Mouse (Mus musculus): ENCODE data around the gene Nos3.

Gene Nos3

GRCm38 (mm10) chr5:24342966-24343365, 21.6 kb upstream of the Nos3 start:
- in situ Hi-C loops (cut with MboI; ENCODE audit: low pct_unique_long_range_greater_than_20kb in 1 of 2, low sequenced_read_pairs in 2 of 2, unreplicated experiment in 1 of 2): no loop called here

DNA sequence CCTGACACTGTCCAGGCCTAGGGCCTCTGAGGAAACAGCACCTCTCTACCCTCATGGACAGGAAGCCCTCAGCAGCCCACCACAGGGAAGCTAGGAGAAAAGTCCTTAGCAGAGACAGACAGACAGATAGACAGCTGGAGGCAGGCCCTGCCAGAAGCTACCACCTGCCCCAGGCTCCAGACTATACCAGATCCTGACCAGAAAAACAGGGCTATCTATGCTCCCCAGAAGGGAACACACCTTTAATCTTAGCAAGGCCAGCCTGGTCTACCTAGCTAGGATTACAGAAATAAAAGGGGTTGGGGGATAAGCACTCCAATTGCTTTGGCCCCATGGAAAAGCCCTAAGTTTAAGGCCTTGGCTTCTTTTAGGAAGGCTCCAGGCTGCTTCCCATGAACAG, 21.2 kb upstream of the Nos3 start:
- in situ Hi-C loops (cut with MboI; ENCODE audit: low pct_unique_long_range_greater_than_20kb in 1 of 2, low sequenced_read_pairs in 2 of 2, unreplicated experiment in 1 of 2): no loop called here

GRCm38 (mm10) chr5:24343977-24344436, 20.6 kb upstream of the Nos3 start:
- in situ Hi-C loops (cut with MboI; ENCODE audit: low pct_unique_long_range_greater_than_20kb in 1 of 2, low sequenced_read_pairs in 2 of 2, unreplicated experiment in 1 of 2): no loop called here

GRCm38 (mm10) chr5:24344477-24345051, 20.0 kb upstream of the Nos3 start:
- in situ Hi-C loops (cut with MboI; ENCODE audit: low pct_unique_long_range_greater_than_20kb in 1 of 2, low sequenced_read_pairs in 2 of 2, unreplicated experiment in 1 of 2): no loop called here

GRCm38 (mm10) chr5:24346313-24346712, 18.3 kb upstream of the Nos3 start:
- in situ Hi-C loops (cut with MboI; ENCODE audit: low pct_unique_long_range_greater_than_20kb in 1 of 2, low sequenced_read_pairs in 2 of 2, unreplicated experiment in 1 of 2): no loop called here

DNA sequence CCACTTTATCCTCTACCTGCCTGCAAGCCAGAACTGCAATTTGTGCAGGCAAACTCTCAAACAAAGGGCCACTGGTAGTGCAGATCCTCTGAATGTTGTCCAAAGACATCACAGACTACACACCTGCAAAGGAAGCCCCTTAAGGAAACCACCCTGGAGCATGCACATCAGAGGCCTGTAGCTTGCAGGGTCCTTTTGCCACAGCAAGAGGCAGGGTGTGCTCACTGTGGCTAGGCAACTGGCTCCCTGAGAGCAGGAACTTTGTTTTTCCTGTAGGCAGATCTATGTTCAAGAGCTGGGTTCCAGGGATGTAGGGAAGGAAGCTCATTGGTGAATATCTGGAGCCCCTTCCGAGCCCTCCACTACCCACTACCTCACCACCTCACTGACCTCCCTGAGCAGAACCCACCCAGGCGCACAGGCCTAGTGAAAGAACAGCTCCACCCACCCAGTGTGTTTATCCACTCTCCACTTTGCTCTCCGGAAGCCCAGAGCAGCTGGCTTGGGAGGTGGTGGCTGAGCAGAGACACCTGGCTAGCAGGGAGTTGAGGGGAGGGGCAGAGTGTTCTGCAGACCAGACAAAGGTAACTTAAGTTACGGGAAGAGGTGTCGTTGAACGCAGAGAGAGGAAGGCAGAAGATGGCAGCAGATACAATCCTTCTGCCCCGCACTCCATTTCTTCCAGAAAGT, 17.3 kb upstream of the Nos3 start:
- in situ Hi-C loops (cut with MboI; ENCODE audit: low pct_unique_long_range_greater_than_20kb in 1 of 2, low sequenced_read_pairs in 2 of 2, unreplicated experiment in 1 of 2): no loop called here

GRCm38 (mm10) chr5:24348128-24348527, 16.5 kb upstream of the Nos3 start:
- in situ Hi-C loops (cut with MboI; ENCODE audit: low pct_unique_long_range_greater_than_20kb in 1 of 2, low sequenced_read_pairs in 2 of 2, unreplicated experiment in 1 of 2): no loop called here

- in situ Hi-C loops (cut with MboI; ENCODE audit: low pct_unique_long_range_greater_than_20kb in 1 of 2, low sequenced_read_pairs in 2 of 2, unreplicated experiment in 1 of 2): no loop called here
These were observed 16.1 kb upstream of the Nos3 start for GRCm38 (mm10) chr5:24348546-24348945.

DNA sequence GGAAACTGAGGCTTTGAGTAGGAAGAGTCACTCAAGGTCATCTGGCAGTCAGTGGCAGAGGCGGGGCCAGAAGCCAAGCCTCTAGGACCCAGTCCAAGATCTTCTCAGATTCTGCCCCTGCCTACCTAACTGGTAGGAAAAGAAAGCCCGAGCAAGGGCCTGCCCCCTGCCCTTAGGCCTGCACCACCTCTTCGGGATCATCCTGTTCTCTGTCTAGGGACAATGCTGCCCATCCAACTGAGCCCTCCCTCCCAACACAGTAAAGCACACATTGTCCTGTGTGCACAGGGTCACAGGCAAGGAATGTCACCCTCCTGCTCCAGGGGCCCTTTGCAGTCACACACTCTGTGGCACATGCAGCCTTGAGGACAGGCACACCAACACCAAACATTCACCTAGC, 14.5 kb upstream of the Nos3 start:
- in situ Hi-C loops (cut with MboI; ENCODE audit: low pct_unique_long_range_greater_than_20kb in 1 of 2, low sequenced_read_pairs in 2 of 2, unreplicated experiment in 1 of 2): no loop called here

- in situ Hi-C loops (cut with MboI; ENCODE audit: low pct_unique_long_range_greater_than_20kb in 1 of 2, low sequenced_read_pairs in 2 of 2, unreplicated experiment in 1 of 2): no loop called here
These were observed 13.9 kb upstream of the Nos3 start for GRCm38 (mm10) chr5:24350531-24351250.

- in situ Hi-C loops (cut with MboI; ENCODE audit: low pct_unique_long_range_greater_than_20kb in 1 of 2, low sequenced_read_pairs in 2 of 2, unreplicated experiment in 1 of 2): no loop called here
These were observed 13.3 kb upstream of the Nos3 start, which contains the start of gene Kcnh2 for GRCm38 (mm10) chr5:24351278-24351677. Gene Kcnh2 (minus strand): TSS chr5:24351604.

DNA sequence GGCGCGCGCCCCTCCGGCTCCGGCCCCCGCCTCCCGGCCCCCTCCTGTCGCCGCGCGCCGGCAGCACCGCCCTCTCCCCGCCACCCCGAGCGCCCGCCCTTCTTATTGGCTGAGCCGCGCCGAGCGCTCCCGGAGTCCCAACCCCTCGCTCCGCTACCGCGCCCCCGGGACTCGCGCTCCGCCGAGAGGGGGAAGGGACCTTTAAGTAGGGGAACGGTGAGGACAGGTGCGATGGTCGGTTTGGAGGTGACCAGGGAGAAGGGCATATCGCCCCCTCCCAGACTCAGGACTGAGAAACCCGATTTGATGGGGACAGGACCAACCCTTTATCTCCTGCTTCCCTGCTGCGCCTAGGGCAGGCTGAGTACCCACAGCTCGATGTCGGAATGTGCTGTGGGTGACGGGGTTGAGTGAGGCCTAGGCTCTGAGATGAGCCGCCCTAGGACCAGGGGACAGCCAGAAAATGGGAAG, 12.9 kb upstream of the Nos3 start:
- in situ Hi-C loops (cut with MboI; ENCODE audit: low pct_unique_long_range_greater_than_20kb in 1 of 2, low sequenced_read_pairs in 2 of 2, unreplicated experiment in 1 of 2): no loop called here

DNA sequence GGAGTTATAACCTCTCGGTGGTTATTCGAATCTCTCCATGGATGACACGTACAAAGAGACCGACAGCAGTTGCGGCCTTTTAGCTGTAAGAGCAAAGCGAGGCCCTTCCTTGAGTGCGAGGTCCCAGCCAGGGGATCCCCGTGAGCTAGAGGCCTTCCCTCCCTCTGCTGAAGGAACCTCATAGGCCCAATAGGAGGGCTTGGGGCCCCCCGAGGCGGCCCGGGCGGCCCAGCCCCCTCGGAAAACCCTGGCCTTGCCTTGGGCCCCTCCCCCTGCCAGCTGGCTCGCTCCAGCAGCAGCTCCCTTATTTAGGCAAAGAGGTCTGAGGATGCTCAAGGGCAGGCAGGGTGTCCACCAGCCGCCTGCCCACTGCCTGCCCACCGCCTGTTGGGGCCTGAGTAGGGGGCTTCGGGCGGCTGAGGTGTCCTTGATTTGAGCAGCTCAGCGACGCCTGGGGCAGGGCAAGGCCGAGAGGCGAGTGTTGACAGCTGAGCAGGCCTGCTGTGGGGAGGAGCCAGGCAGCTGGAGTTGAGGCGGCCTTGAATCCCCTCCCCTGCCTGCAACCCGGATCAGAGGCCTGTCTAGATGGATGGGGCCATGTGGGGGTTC, 12.3 kb upstream of the Nos3 start:
- in situ Hi-C loops (cut with MboI; ENCODE audit: low pct_unique_long_range_greater_than_20kb in 1 of 2, low sequenced_read_pairs in 2 of 2, unreplicated experiment in 1 of 2): no loop called here

DNA sequence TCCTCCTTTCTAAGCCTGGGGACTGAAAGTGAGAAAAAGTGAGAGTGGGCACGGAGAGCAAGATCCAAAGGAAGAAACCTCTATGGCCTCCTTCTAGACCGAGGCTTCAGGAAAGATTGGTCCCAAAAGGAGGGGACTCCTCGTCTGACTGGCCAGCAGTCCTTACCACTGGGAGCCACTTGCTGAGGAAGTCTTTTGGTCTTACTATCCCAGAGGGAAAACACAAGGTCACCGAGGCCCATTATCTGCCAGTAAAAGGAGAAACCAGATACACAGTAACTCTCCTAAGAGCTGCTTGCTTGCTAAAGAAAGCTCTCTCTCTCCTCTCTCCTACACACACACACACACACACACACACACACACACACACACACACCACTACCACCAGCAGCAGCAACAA, 11.3 kb upstream of the Nos3 start:
- in situ Hi-C loops (cut with MboI; ENCODE audit: low pct_unique_long_range_greater_than_20kb in 1 of 2, low sequenced_read_pairs in 2 of 2, unreplicated experiment in 1 of 2): no loop called here

DNA sequence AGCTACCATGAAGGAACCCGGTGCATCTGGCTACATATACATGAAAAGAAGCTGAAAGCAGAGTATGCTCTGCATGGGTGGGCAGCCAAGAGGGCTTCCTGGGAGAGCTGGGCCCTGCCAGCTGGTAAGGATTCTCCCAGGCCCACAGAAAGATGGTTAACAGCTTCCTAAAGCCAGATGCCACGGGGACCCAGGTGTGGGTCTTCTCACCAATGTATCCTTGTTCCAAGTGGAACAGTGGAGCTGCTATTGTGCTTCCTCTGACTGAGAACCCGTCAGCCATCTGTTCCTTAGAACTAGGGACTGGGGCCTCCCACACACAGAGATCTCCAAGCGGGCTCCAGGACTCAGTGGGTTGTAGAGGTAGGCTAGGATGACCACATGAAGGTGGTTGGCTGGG, 7.8 kb upstream of the Nos3 start:
- in situ Hi-C loops (cut with MboI; ENCODE audit: low pct_unique_long_range_greater_than_20kb in 1 of 2, low sequenced_read_pairs in 2 of 2, unreplicated experiment in 1 of 2): no loop called here

- in situ Hi-C loops (cut with MboI; ENCODE audit: low pct_unique_long_range_greater_than_20kb in 1 of 2, low sequenced_read_pairs in 2 of 2, unreplicated experiment in 1 of 2): no loop called here
These were observed 7.1 kb upstream of the Nos3 start for GRCm38 (mm10) chr5:24357461-24357860.

DNA sequence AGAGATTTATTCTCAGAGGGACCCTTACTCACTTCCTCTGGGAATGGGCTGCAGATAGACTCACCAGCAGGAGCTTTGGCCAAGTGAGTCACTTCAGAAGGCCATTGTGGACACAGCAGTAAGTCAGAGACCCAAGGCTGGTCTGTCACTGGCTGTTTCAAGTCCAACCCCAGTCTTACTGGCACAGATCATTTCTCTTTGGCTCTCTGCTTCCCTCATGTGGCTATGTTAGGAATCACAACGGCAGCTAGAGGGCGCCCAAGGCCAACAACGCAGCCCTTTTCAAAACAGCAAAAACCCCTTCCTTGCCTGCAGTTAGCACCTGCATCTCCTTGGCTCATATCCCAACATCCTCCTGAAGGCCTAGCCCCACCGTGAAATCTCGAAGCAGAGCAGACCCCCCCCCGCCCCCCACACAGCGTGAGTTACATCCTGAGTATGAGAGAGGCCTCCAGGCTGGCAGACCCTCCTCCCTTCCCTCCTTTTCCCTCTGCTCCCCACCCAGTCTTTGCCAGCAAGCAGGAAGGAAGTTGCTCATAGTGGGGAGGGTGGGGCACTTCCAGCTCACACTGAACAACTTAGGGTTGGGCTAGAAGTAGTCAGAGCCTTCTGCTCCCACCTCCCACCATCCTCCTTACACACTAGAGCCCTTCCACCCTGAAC, 3.7 kb upstream of the Nos3 start:
- in situ Hi-C loops (cut with MboI; ENCODE audit: low pct_unique_long_range_greater_than_20kb in 1 of 2, low sequenced_read_pairs in 2 of 2, unreplicated experiment in 1 of 2): no loop called here

- in situ Hi-C loops (cut with MboI; ENCODE audit: low pct_unique_long_range_greater_than_20kb in 1 of 2, low sequenced_read_pairs in 2 of 2, unreplicated experiment in 1 of 2): no loop called here
These were observed 1.1 kb upstream of the Nos3 start for GRCm38 (mm10) chr5:24363467-24363866.

DNA sequence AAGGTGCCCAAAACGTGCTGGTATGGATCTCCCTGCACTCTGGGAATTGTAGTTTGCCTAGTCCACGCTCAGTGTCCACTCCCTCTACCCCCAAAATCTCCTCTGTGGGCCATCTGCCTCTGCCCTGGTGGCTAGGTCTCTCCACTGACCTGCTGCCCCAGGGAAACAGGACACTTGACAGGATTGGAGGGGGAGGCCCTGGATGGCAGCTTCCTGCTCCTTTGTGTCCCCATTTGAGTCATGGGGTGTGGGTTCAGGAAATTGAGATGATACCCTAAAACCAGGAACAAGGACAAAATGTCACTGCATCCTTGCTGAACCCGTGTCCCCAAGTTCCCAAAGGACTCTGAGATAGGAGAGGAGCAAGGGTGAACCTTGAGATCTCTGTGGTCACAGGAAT, 549 bp upstream of the Nos3 start:
- in situ Hi-C loops (cut with MboI; ENCODE audit: low pct_unique_long_range_greater_than_20kb in 1 of 2, low sequenced_read_pairs in 2 of 2, unreplicated experiment in 1 of 2): no loop called here
